Mouse (Mus musculus) small intestine, adult 2 months (tissue): ENCODE data around the gene Stil.

Experiments used
- CTCF ChIP-seq: fragments of 200-500 bp; IDR thresholded peaks from 2 replicates; pipeline ENCODE4 v1.5.1; 2012; ENCODE audit warnings: low read depth, mild to moderate bottlenecking, control low read depth, inconsistent platforms, low read length, moderate library complexity, mixed read lengths; ENCODE audit not compliant: insufficient replicate concordance, insufficient read length; ENCODE audit errors: extremely low read depth
- POLR2A ChIP-seq: fragments of 200-500 bp; IDR thresholded peaks from 2 replicates; pipeline ENCODE4 v1.6.1; 2012; ENCODE audit warnings: low read depth, mild to moderate bottlenecking, control low read depth, inconsistent platforms, low read length, moderate library complexity

DNA sequence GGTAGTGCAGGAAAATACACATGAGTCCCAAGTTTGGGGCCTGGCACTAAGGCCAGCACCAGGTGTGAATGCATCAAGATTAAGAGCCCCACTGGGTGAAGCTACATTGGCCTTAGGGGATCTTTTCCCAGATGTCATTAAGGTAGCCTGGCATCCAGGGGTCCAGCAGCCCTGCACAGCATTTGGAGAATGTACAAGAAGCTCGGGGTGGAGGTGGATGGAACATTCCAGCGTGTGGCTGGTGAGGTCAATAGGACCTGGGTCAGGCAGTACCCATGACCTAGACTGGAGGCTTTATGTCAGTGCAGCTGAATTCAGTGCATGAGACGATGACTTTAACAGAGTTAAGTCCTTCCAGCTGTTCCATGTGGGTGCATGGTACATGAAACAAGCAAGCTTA is 91.8 kb downstream of the Stil start:
- TF ChIP-seq POLR2A (no peak), CTCF (no peak)
